In genomic region chr11:118067588-118067987, GRCm38 (mm10) we compare ENCODE assay signal across 18 mouse cellular contexts.
"Had no signal": no experiment of that assay in that cellular context is flagged by ENCODE, and none has a peak within 500 bp of the region (broad histone marks: within the 10 kb centered on the region; RNA-seq: fewer than 3 reads in every experiment).

No protein-coding gene starts in this region.

- H3K27me3 ChIP-seq: midbrain, embryonic 12.5 days; neural tube, embryonic 13.5 days; neural tube, embryonic 15.5 days had no signal

- ATAC-seq: midbrain, embryonic 16.5 days had no signal

- H3K4me3 ChIP-seq: midbrain, embryonic 10.5 days; midbrain, embryonic 12.5 days; myocyte; neural tube, embryonic 13.5 days; neural tube, embryonic 15.5 days had no signal

- H3K36me3 ChIP-seq: midbrain, embryonic 10.5 days; midbrain, embryonic 12.5 days; neural tube, embryonic 13.5 days; neural tube, embryonic 15.5 days had no signal

- DNase-seq: lung, adult 18-20 months; lung, embryonic 14.5 days; lung, postnatal 10 days; lung, postnatal 4 days; midbrain, embryonic 14.5 days; retina, postnatal 1 day; right cerebral cortex, adult 18-20 months; right cerebral cortex, postnatal 25 days; right cerebral cortex, postnatal 4 days; thymus, adult 18-20 months; thymus, postnatal 25 days; thymus, postnatal 4 days had no signal

- H3K27ac ChIP-seq: midbrain, embryonic 10.5 days; midbrain, embryonic 12.5 days; neural tube, embryonic 13.5 days had no signal

- H3K9ac ChIP-seq: lung, embryonic 14.5 days; midbrain, embryonic 12.5 days; neural tube, embryonic 13.5 days; neural tube, embryonic 15.5 days had no signal

- H3K4me2 ChIP-seq: lung, embryonic 14.5 days; midbrain, embryonic 12.5 days; neural tube, embryonic 13.5 days; neural tube, embryonic 15.5 days had no signal

- H3K9me3 ChIP-seq: midbrain, embryonic 10.5 days; midbrain, embryonic 12.5 days; neural tube, embryonic 13.5 days; neural tube, embryonic 15.5 days had no signal
